Mouse (Mus musculus) CH12.LX (cell line): Measurements from ENCODE around the gene Procr.

Source experiments
- CHD2 ChIP-seq: IDR thresholded peaks from 2 replicates; pipeline ENCODE4 v1.6.1; 2011; ENCODE audit warnings: low read length, improper control_type of control experiment
- CTCF ChIP-seq, 2 experiments: IDR thresholded peaks in 1 of 2; conservative IDR thresholded peaks in 1 of 2; 2 replicates each; pipeline ENCODE4 v1.5.1; 2011 to 2012; ENCODE audit warnings: low read depth in 2 of 2, low read length in 2 of 2, improper control_type of control experiment in 1 of 2, inconsistent platforms in 1 of 2, mild to moderate bottlenecking in 1 of 2, moderate library complexity in 1 of 2
- GABPA ChIP-seq: IDR thresholded peaks from 2 replicates; pipeline ENCODE4 v1.6.1; 2012; ENCODE audit warnings: low read depth, low read length, improper control_type of control experiment, inconsistent platforms; ENCODE audit not compliant: insufficient replicate concordance
- MYC ChIP-seq: IDR thresholded peaks from 2 replicates; pipeline ENCODE4 v1.6.1; 2011; ENCODE audit warnings: low read depth, mild to moderate bottlenecking, improper control_type of control experiment, low read length
- POLR2A ChIP-seq: IDR thresholded peaks from 2 replicates; pipeline ENCODE4 v1.6.1; 2011; ENCODE audit warnings: low read depth, mild to moderate bottlenecking, improper control_type of control experiment, low read length
- POLR2AphosphoS2 ChIP-seq: IDR thresholded peaks from 2 replicates; pipeline ENCODE4 v1.6.1; 2011; ENCODE audit warnings: low read depth, low read length, improper control_type of control experiment
- TBP ChIP-seq: conservative IDR thresholded peaks from 2 replicates; pipeline ENCODE4 v1.6.1; 2011; ENCODE audit warnings: low read depth, low read length, improper control_type of control experiment
- ZNF384 ChIP-seq: IDR thresholded peaks from 2 replicates; pipeline ENCODE4 v1.6.1; 2012; ENCODE audit warnings: low read depth, low read length, improper control_type of control experiment, inconsistent platforms

DNA sequence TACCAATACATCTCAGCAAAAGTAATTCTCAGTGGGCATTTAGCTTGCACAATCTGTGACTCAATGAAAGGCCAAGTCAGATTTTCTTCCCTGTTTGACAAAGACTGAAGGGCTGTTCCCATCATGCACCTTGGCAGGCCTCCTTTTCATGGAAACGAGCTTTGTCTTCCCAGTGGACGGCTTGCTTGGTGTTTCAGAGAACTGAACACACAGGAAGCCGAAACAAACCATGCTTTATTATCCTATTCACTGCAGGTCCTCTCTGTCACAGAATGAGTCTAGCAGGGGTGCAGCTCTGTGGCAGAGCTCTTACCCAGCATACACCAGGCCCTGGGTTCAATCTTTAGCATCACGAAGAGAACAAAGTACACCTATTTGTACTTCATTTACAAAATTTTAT is 47.3 kb upstream of the Procr start:
- no peak for TF ChIP-seq CTCF (conservative IDR thresholded peaks at IDR 0.05 in 1 of 2, IDR thresholded peaks at IDR 0.05 in 1 of 2; ENCODE audit: low read depth in 2 of 2, low read length in 2 of 2)
- TF ChIP-seq POLR2AphosphoS2: no peak
- TF ChIP-seq MYC: no peak
- TF ChIP-seq CHD2: no peak
- no peak for TF ChIP-seq ZNF384
- no peak for TF ChIP-seq TBP
- TF ChIP-seq POLR2A: no peak
- TF ChIP-seq GABPA: no peak
